Mouse (Mus musculus): ENCODE measurements around the gene Ston2.

- TF ChIP-seq CTCF (IDR thresholded peaks at IDR 0.05; ENCODE audit: low read depth, low read length) (no peak), POLR2A (IDR thresholded peaks at IDR 0.05; ENCODE audit: extremely low read depth, insufficient read depth, low read length) (no peak)
These were observed 197.0 kb downstream of the Ston2 start for GRCm38 (mm10) chr12:91591191-91591590.

Measured in liver, adult 2 months (tissue).